Mouse (Mus musculus): Measurements from ENCODE around the gene Ccdc183. TPM values are rescaled to one million over a fixed set of nuclear protein-coding genes. Genes with fewer than 3 reads are reported as not detected.

Ccdc183 gene
- polyA plus RNA-seq, 1 experiment from 2014 or later: 0.32 TPM

DNA sequence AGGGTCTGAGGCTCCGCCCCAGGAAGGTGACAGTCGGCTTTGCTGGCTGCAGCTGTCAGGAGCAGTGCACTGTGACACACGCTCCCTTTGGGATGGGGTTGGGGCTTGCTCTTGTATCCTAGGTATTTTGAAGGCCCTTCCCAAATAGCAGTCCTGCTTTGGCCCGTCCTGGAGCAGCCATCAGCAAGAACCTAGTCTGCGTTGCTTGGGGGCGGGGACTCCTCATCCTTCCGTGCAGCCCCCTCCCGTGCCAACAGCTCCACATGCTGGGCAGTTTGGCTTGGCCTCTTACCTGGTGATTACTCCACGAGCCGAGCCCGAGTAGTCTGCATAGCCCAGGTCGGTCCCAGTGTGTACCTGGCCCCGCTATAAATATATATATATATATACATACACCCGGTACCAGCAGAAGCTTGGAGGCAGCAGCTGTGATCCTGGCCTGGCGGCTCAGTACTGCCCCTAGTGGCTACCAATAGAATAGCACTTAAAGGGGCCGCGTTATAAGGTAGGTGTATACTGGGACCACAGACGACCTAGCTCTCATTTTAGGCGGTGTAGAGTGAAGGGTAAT, 36.1 kb downstream of the Ccdc183 start, which contains the start of gene Ajm1:
Gene Ajm1, minus strand, starts transcription at position 464 of the 571 bp plus-strand sequence.
- peak; percentile 40 for ATAC-seq (replicated peaks; ENCODE audit: low FRiP score, low read depth)
- Histone ChIP-seq H3K4me1 (replicated peaks; ENCODE audit: insufficient read depth, low read length) (peaks cover 39% of the 10 kb centered on the region), H3K9me3 (replicated peaks; ENCODE audit: low read length) (no peaks in the 10 kb centered on the region), H3K9ac (ENCODE audit: low read depth, low read length) (peak within 1 kb of the TSS; percentile 49; the same call in 1 of the 2 replicates), H3K27ac (no peak within 1 kb of the TSS), H3K27me3 (ENCODE audit: insufficient read depth, low read length) (peaks cover 48% of the 10 kb centered on the region), H3K4me2 (ENCODE audit: low read length) (peak within 1 kb of the TSS; percentile 78), H3K36me3 (ENCODE audit: insufficient read depth, low read length) (peaks cover 18% of the 10 kb centered on the region), H3K4me3 (replicated peaks; ENCODE audit: low read depth, low read length) (peak within 1 kb of the TSS; percentile 33)
- DNase-seq (ENCODE audit: low spot score): peak; percentile 93
- 5% methylated on average over 19 of the region's 19 CpGs for WGBS
- TF ChIP-seq CTCF (IDR thresholded peaks at IDR 0.05; ENCODE audit: low read depth): peak; percentile 89

DNA sequence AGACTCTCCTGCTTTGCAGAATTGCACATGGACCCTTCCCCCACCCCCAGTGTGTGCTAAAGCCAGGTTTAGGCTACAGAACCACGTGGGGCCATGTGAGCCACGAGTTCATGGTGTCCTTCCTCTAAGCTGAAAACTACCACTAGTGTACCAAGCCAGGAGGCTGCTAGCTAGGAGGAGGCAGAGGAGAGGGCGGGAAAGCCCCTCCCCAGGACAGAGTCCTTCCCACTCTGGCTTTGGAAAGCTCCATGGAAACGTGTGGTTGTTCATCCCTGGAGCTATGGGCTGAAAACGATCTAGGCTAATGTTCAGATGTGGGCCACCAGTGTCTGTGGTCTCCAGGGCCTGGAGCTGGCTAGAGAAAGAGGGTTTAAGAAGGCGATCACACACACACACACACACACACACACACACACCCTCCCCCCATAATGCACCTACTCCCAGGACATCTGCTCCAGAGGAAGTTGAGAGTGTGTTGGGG, 36.8 kb downstream of the Ccdc183 start:
- no peak overlapping the region for H3K27ac ChIP-seq
- no peak for DNase-seq (ENCODE audit: low spot score)
- H3K4me2 ChIP-seq (ENCODE audit: low read length): peak overlapping the region; percentile 78; the same call in 1 of the 2 replicates
- H3K9me3 ChIP-seq (replicated peaks; ENCODE audit: low read length): no peaks in the 10 kb centered on the region
- 39% methylated on average over 6 of the region's 6 CpGs for WGBS
- H3K27me3 ChIP-seq (ENCODE audit: insufficient read depth, low read length): peaks cover 51% of the 10 kb centered on the region
- H3K9ac ChIP-seq (ENCODE audit: low read depth, low read length): no peak overlapping the region
- H3K4me1 ChIP-seq (replicated peaks; ENCODE audit: insufficient read depth, low read length): peaks cover 42% of the 10 kb centered on the region
- no peak for TF ChIP-seq CTCF (IDR thresholded peaks at IDR 0.05; ENCODE audit: low read depth)
- no peak overlapping the region for H3K4me3 ChIP-seq (replicated peaks; ENCODE audit: low read depth, low read length)
- no peak for ATAC-seq (replicated peaks; ENCODE audit: low FRiP score, low read depth)
- H3K36me3 ChIP-seq (ENCODE audit: insufficient read depth, low read length): peaks cover 14% of the 10 kb centered on the region

DNA sequence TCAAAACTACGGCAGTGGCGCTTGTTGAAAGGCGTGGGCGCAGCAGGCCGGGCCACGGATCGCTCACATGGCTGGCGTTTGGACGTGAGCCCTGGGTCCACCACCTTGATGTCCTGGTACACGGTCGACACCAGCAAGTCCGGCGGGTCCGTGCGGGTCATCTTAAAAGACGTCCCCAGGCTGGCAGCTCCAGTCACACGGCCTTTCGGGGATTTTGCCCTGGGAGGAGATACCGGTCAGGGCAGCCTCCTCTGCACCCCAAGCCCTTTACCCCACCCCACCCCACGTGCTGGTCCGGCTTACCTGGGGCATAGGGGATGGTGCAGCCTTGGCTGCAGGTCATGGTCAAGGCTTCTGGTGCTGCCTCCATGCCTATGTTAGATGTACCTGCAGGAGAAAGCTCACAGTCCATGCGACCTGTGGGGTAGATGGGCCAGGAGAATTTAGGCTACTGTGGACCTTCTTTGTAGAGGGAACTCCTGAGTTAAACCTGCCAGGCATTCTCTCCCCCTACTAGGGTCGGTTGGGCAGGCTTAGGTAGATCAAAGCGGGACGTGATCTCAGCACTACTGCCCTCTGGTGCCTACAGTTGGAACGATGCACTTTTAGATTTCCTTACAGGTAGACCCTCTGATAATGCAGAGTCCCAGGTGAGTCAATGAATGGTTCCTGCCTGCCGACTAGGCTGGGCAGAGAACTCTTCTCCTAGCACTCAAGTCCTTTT, 37.6 kb downstream of the Ccdc183 start:
- no peak for ATAC-seq (replicated peaks; ENCODE audit: low FRiP score, low read depth)
- TF ChIP-seq CTCF (IDR thresholded peaks at IDR 0.05; ENCODE audit: low read depth): peak; percentile 69

DNA sequence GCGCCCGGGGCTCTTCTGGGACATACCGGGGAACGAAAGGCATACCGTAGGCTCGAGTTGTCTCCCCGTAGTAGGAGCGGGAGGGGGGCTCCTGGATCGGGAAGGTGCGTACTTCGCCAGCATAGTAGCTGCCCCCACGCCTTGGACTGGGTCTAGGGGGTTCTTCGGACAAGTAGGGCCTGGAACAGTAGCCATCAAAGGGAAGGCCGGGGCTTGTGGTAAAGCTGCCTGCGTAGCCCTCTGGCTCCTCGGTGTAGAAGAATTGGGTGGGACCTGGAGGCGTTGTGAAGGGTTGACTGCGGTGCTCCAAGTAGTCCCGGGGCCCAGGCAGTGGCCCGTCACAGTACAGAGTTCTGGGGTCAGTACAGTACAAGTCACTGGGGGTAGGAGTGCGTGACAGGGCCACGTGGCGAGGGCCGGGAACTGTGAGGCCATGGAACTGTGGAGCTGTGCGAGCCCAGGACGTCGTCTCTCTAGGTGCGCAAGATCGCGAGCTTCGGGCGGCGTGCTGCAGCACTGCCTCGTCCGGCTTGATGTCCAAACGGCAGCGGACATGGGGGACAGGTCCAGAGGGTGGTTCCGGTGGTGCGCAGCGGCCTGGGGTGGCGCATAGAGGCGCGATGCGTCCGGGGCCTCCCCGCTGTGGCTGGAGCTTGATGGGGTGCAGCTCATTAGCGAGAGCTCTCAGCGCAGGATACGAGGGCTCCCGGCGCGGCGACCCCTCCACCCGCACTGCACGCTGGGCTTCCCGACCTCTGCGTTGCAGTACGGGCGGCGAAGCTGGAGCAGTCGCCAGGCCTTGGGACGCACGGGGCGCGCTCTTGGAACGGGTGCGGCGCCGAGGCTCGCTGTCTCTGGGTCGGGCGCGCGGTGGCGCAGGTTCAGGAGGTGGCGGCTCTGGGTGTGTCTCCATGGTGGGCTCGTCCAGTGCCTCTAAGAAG, 38.4 kb downstream of the Ccdc183 start:
- WGBS: 6% methylated on average over 77 of the region's 77 CpGs
- H3K4me1 ChIP-seq (replicated peaks; ENCODE audit: insufficient read depth, low read length): peaks cover 46% of the 10 kb centered on the region
- no peak for ATAC-seq (replicated peaks; ENCODE audit: low FRiP score, low read depth)

More for the DNA sequence above, 37.6 kb downstream of the Ccdc183 start:
- Histone ChIP-seq H3K36me3 (ENCODE audit: insufficient read depth, low read length) (peaks cover 10% of the 10 kb centered on the region), H3K9ac (ENCODE audit: low read depth, low read length) (no peak overlapping the region), H3K27ac (no peak overlapping the region), H3K4me3 (replicated peaks; ENCODE audit: low read depth, low read length) (peak overlapping the region; percentile 25), H3K27me3 (ENCODE audit: insufficient read depth, low read length) (peaks cover 51% of the 10 kb centered on the region), H3K9me3 (replicated peaks; ENCODE audit: low read length) (no peaks in the 10 kb centered on the region), H3K4me2 (ENCODE audit: low read length) (peak overlapping the region; percentile 36), H3K4me1 (replicated peaks; ENCODE audit: insufficient read depth, low read length) (peaks cover 46% of the 10 kb centered on the region)
- WGBS: 3% methylated on average over 21 of the region's 27 CpGs
- peak; percentile 61 for DNase-seq (ENCODE audit: low spot score)

DNA sequence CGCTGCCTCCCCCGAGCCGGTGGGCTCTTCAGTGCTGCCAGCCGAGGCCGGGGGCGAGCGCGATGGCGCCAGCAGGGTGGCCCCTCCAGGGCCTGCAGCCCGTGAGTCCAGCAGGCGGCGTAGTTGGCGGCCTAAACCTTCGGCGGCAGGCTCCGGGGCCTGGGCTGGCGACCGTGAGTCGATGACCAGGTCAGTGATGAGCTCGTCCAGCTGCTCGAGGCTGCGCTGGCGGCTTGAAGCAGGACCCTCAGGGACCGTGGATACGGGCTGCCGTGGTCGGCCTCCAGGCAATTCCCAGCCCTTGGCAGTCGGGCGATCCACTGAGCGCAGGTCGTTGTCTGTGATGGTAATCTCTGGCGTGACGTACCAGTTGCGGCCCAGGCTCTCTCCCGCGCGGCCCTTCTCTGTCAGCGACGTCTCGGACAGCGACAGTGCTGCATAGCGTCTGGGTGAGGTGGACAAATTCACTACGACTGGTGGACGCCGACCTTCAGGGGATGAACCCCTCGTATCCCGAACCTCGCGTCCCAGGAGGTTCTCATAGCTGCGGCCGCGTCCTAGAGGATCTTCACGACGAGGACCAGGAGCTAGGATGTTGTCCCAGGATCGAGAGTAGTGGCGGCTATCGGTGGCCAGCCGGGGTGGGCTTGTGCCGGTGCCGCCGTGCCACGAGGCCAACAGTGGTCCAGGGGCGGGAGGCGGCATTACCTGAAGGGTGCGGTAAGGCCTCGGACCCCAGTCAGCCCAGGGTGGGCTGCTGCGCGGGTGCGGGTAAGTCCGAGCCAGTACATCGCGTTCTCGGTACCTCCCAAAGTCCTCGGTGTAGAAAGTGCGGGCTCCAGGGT, 39.3 kb downstream of the Ccdc183 start:
- no peak for DNase-seq (ENCODE audit: low spot score)
- 7% methylated on average over 75 of the region's 75 CpGs for WGBS
- peak overlapping the region; percentile 37 for H3K4me2 ChIP-seq (ENCODE audit: low read length)

More for the DNA sequence above, 38.4 kb downstream of the Ccdc183 start:
- no peak for TF ChIP-seq CTCF (IDR thresholded peaks at IDR 0.05; ENCODE audit: low read depth)
- no peak overlapping the region for H3K9ac ChIP-seq (ENCODE audit: low read depth, low read length)
- peaks cover 51% of the 10 kb centered on the region for H3K27me3 ChIP-seq (ENCODE audit: insufficient read depth, low read length)
- peaks cover 3% of the 10 kb centered on the region; the same call in 1 of the 2 replicates for H3K36me3 ChIP-seq (ENCODE audit: insufficient read depth, low read length)
- no peak overlapping the region for H3K27ac ChIP-seq
- DNase-seq (ENCODE audit: low spot score): no peak
- H3K4me2 ChIP-seq (ENCODE audit: low read length): peak overlapping the region; percentile 37
- no peaks in the 10 kb centered on the region for H3K9me3 ChIP-seq (replicated peaks; ENCODE audit: low read length)
- H3K4me3 ChIP-seq (replicated peaks; ENCODE audit: low read depth, low read length): peak overlapping the region; percentile 25

More for the DNA sequence above, 39.3 kb downstream of the Ccdc183 start:
- H3K4me3 ChIP-seq (replicated peaks; ENCODE audit: low read depth, low read length): peak overlapping the region; percentile 4
- peak; percentile 49 for TF ChIP-seq CTCF (IDR thresholded peaks at IDR 0.05; ENCODE audit: low read depth)
- no peak for ATAC-seq (replicated peaks; ENCODE audit: low FRiP score, low read depth)
- H3K9me3 ChIP-seq (replicated peaks; ENCODE audit: low read length): no peaks in the 10 kb centered on the region
- H3K27me3 ChIP-seq (ENCODE audit: insufficient read depth, low read length): peaks cover 51% of the 10 kb centered on the region
- no peak overlapping the region for H3K9ac ChIP-seq (ENCODE audit: low read depth, low read length)
- H3K27ac ChIP-seq: no peak overlapping the region
- H3K4me1 ChIP-seq (replicated peaks; ENCODE audit: insufficient read depth, low read length): peaks cover 54% of the 10 kb centered on the region
- peaks cover 2% of the 10 kb centered on the region; the same call in 1 of the 2 replicates for H3K36me3 ChIP-seq (ENCODE audit: insufficient read depth, low read length)

Data from kidney, postnatal 0 days (tissue).